Mouse (Mus musculus) yolk sac, embryonic 10.5 days (tissue): ENCODE results near the gene Gramd1a.

ENCODE experiments used
- DNase-seq: peaks from one replicate; pipeline ENCODE4 v3.0.0-alpha.2; 2017; ENCODE audit warnings: low spot score

Gramd1a gene

DNA sequence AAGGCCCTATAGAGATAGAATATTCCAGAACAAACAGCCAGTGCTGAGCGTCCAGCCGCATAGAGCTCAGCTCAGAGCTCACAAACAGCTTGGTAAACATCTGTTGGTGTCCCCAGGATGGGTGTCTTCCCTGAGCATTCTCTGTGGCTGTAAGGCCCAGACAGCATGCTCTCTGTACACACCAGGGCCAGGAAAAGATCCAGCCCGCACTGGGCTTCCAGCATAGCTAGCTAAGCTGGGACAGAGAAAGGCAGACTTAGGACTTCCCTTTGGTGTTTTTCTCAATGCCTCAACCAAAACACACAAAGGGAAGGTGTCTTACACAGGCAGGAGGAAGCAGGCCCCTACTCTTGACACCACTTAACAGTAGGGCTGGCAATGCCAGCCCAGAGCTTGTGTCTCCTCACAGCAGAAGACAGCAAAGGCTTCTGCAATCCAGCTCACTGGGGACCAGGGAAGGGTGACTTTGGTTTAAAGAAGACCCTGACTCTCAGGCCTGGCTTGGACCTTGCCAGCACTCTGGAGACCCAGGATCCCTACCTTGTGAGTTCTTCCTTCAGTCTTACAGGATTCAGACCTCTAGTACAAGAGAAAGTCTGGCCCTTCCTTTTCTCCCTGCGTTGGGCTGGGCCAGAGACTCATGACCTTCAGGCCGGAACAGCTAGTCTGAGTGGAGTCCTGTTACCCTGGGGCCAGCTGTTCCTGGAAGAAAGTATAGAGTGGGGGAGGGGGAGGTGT is at the start of gene Gramd1a:
Gramd1a (minus strand) TSS at position 601 of the 738 bp plus-strand sequence.
- DNase-seq = peak; percentile 39

DNA sequence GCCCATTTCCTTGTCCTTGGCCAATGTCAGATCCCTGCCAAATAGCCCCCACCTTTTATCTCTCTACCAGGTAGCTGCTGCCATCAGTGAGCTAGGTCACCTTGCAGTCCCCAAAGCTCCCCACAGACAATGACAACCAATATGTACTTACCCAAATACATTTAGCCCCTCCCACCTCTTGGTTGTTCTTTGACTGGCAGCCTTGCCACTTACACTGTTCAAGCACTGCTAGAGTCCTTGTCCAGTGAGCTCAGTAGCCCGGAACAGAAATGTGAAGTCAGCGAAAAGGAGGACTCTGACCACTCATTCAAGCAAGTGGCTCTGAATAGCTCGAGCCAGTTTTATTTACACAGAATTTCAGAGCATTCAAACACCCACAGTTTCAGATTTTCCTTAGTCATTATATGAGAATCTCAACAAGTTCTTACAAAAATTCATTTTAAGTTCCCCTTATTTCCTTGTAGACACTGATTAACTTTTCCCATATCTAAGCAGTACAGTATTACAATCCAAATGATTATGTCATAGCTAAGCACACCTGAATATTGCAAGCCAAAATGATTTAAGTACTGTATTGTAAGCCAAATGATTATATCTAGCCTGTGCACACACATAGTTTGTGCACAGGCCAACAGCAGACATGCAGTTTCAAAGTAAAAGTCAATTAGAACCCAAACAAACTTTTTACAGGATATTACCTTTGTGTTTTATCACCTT is 40.1 kb upstream of the Gramd1a start:
- peak; percentile 29 for DNase-seq

- DNase-seq = no peak
Measured at GRCm38 (mm10) chr7:31184711-31185110, 29.0 kb upstream of the Gramd1a start.

DNA sequence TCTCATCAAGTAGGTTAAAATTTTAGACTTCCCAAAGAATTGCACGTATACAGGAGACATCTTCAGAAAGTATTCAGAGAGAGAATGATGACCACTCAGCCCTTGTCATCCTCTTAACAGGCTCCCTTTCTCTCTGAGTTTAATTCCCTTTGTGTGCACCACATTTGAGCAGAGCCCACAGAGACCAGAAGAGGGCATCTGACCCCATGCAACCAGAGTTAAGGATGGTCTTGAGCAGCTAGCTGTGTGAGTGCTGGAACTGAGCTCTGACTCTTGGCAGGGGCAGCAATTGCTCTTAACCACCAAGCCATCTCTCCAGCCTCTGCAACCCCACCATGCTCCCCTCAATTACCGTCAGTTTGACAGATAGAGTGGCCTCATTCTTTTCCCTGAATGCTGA is 27.2 kb upstream of the Gramd1a start:
- no peak for DNase-seq

- DNase-seq = peak; percentile 60
Measured at GRCm38 (mm10) chr7:31176886-31177763, 21.4 kb upstream of the Gramd1a start.

DNA sequence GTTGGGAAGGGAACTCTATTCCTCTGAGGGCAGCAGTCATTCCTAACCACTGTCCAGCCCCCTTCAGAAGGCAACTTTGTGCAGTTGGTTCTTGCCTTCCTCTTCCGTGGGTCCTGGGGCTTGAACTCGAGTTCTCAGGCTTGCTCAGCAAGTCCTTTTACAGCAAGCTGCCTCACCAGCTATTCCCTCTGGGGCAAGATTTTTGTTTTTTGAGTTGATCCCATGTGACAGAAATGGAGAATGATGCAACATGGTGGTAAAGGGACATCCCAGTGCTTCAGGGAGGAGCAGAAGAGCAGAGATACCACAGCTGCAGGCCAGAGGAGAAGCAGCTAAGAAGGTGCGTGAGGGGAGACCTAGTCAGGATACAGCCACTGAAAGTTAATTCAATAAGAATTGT is 19.4 kb upstream of the Gramd1a start:
- DNase-seq = no peak

DNA sequence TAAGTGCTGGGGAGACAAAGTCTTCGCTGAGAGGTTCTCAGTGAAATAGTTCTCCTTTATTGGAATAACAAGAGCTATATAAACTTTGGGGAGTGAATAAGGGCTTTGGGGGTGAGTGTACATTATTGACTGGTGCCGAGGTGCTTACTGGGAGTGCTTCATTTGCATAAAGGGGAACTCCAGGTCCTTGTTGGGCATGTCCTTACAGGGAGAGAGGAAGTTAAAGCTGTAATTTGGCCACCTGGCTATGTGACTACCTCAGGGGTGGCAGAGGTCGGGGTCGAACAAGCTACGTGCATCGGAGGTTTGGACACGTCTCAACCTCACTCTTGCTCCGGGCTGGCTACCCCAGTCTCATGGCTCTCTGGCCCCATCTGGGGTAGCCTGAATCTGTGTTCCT is 18.8 kb upstream of the Gramd1a start:
- no peak for DNase-seq

- DNase-seq = no peak
Measured at GRCm38 (mm10) chr7:31172238-31172637, 16.5 kb upstream of the Gramd1a start.

GRCm38 (mm10) chr7:31170520-31170919 is 14.8 kb upstream of the Gramd1a start:
- DNase-seq = no peak

DNA sequence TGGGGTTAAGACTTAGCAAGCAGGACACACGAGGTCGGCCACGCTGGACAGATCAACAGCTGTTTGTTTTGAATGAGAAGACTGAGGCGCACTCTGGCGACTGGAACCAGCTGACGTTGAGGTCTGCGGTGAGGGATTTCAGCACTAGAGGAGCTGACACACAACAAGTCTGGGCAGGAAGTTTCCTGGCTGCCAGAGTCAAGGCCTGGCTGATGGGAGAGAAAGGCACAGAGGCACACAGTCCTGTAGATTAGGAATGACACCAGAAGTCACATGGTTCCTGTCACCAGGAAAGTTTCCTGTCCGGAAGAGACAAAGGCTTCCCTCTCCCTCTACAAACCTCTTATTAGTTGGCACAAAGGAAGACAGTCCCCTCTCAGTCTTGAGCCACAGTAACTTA is 12.7 kb upstream of the Gramd1a start:
- DNase-seq = no peak

DNA sequence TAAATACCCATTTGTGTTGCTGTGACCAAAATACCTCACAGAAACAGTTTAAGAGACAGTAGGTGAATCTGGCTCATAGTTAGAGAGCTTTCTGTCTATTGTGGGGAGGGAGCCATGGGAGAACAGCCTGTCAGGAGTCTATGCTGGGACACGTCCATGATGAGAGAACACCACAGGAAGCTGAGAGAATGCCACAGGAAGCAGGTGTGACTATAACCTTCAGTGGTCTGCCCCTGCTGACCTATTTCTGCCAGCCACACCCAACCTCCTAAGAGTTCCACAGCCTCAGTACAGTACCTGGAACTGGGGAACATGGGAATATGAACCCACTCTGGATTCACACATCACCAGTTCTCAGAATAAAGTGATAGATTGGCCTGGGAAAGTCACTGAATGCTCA is 9.1 kb upstream of the Gramd1a start:
- DNase-seq = no peak

GRCm38 (mm10) chr7:31163666-31164577 is 8.2 kb upstream of the Gramd1a start:
- DNase-seq = no peak

DNA sequence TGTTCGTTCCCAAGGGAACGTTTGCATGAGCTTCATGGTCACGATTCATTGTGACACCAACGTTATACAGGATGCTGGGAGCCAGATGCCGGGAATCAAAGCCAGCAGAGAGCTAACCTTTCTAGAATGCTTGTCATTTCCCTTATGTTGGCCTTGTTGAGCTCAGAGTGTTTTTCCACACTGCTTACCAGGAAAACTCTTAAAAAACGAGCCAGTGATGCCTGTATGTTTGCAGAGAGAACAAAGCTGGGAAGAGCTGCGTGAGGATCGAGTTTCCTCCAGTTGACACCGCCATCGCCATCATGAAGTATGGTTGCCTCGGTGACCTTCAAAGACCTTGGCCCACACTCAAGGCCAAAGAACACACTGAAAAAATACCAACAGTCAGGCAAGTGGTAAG is 6.6 kb upstream of the Gramd1a start:
- no peak for DNase-seq

DNA sequence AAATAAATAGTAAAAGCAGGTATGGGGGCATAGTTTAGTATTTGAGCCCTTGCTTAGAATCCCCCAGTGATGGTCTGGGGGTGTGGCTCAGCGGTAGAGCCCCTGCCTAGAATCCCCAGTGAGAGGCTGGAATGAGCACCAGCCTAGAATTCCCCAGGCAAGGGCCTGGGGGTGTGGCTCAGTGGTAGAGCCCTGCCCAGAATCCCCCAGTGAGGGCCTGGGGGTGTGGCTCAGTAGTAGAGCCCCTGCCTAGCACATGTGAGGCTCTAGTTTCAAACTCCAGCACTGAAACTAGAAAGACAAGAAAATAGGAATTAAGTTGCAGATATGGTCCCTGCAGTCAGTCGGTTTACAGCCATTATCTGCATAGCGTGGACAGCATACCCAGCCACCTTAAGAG is 6.1 kb upstream of the Gramd1a start:
- no peak for DNase-seq

DNA sequence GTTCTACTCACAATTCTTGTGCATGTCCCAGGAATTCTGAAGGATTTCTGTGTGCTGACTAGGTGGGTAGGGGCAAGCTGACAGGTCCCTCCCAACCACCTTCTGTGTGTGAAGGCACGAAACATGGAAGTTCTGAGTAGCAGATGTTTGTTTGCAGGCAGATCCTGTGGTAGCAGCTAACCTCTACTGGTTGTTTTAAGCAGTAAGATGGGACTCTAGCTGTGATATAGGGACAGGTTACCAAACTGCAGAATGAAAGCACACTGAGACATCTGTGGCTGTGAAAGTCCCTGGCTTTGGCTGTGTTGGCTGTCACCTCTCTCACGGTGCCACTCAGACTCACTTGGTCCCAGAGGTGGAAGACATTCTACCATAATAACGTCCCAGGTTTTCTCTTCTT is 5.5 kb upstream of the Gramd1a start:
- DNase-seq = no peak

DNA sequence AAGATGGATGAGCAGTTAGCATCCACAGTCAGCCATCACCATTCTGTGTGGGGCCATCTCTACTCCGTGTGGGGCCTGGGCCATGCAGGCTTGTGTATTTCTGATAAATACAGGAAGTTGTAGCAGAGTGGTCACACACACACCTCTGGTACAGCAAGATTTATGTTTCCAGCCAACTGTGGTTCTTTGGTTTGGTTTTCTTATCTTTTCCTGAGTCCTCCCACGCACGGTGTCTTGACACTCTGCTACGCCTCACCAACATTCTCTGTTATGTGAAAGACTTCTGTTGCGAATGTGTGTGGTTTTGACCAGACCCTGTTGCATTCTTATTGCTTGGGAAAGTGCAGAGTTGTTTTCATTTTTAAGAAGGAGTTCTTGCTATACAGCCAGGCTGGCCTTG is 5.1 kb upstream of the Gramd1a start:
- no peak for DNase-seq

DNA sequence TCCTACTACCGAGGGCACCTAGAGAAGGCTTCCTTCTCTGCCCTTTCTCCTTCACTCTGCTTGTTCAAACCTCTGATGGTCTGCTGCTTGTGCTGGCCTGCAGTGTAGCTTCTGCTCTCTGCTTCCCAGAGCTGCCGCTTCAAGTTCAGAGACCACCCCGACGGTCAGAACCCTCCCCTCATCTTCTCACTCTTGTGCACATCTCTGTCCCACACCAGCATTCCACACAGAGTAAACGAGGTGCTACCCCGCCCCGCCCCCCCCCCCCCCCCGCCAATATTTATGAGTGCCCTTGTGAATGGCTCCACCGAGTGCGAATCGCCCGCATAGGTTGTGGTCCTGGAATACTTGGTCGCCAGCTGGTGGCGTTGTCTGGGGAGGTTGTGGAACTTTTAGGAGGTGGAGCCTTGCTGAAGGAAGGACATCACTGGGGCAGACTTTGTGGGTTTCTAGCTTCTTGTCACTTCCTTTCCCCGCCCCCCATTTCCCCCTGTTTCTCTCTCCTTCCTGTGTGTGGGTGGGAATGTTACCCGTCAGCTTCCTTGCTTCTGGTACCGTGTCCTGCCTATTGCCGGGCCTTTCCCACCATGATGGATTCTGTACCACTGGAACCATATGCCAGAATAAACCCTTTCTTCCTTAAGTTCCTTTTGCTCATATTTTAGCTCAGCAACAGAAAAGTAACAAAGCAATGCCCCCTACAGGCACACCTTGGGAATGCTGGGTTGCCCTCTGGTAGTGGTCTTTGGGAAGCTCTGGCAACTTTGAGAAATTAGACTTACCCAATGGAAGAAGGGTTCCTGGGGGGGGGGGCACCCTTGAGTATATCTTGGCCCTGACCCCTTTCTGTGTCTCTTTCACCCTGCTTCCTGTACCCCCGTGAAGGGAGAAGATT is 585 bp upstream of the Gramd1a start:
- DNase-seq = peak; percentile 31

- DNase-seq = no peak
Measured at GRCm38 (mm10) chr7:31153536-31154320, 2.0 kb downstream of the Gramd1a start.

DNA sequence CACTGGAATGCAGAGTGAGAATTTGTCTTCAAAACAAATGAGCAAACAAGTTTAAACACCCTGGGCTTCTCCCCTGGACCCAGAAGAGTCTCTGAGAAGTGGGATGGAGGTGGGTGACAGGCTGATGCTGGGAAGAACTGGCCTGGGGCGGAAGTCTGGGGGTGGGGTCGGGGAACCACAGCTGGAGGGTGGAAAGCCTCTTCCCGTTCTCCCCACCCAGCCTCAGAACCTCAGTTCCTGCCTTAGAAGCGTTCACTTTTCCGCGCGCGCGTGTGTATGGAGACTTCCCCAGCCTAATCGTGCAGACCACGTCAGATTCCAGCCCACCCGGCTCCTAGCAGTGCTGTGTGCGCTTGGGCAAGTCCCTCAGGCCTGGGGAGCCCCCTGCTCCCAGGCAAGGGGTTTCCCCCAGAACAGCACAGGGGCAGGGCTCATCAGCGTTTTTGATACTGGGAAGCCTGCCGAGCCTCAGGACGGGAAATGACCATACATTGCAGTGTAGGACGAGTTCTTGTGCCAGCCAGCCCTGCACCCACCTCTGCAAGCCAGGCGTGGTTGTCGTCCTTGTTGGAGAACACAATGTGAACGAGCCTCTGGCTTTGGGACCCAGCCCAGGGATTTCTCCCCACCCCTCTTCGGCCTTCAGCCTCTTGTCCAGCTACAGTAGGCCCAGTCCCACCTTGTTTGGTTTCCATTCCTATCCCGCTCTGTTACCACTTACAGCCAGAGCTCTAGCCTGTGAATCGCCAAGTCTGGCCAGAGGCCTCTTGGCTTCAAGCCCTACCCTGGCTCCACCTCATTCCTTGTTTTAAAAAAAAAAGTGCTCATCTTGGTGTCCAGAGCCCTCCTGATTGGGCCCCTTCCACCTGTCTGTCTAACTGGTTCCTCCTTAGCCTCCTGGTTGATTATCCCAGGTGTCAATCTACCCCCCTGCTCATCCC is 4.1 kb downstream of the Gramd1a start:
- no peak for DNase-seq
